Mouse (Mus musculus): Measurements from ENCODE around the gene Zc3h7b.
A peak's percentile ranks its signal among the peaks of the same experiment; 100 is the strongest.

The Zc3h7b gene

DNA sequence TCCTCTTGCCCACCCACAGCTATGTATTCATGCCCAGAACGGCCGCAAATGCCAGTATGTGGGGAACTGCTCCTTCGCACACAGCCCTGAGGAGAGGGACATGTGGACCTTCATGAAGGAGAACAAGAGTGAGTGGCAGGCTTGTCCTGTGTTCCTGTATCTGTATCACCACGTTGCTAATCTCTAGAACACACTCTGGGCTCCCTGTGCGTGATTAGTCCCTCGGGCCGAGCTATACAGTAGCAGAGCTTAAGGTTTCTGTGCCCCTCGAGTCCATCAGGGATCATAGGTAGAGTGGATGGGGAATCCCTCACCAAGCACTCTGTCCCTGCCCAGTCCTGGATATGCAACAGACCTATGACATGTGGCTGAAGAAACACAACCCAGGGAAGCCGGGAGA is 47.6 kb downstream of the Zc3h7b start:
- no peak for DNase-seq (ENCODE audit: low spot score)

DNA sequence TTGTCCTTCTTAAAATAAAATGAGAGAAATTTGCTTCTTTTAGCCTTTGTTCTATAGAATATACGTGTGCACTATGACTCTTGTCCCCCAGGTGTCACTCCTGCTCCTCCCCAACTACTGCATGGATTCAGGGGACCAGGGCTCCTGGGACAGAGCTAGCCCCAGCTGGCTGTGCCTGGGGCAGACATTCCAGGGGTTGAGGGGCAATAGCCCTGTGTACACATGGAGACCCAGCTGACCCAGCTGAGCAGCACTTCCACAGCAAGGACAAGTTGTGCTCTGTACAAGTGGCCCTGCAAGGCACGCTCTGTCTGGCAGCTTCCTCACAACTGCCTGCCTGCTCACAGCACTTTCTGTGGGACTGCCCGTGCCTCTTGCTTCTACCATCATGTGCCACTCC is 51.4 kb downstream of the Zc3h7b start:
- no peak for DNase-seq (ENCODE audit: low spot score)

DNA sequence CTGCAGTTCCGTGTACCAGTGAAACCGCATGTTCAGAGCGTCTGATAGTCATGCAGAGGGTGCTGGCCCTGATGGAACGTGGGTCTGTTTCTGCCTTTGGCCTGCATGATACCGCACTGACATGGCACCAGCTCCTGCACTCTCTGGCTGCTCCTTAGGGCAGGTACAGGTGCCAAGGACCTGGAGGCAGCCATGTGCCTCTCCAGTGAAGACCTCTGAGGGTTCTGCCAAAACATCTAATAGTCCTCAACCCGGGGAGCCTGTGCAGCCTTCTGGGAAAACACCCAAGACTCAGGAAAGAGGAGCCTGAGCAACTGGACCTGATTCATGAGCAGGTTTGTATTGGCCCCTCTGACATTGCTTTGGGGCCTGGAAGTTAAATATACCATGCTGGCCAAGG is 53.0 kb downstream of the Zc3h7b start:
- DNase-seq (ENCODE audit: low spot score) = no peak

DNA sequence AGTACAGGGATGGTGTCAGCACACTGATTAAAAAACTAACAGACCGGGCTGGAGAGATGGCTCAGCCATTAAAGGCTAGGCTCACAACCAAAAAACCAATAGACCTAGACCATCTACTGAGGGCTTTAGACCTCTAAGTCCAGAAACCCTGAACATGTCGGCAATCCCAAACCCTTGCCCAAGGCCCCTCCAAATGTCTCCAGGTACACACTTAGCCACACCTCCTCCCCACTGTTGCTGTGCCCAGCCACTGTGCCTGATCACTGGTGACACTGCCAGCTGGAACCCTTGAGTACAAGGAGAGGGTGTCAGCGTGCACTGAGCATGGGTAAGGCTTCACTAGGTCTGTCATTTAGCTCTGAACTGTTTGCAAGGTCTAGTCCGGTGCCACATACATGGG is 53.6 kb downstream of the Zc3h7b start:
- DNase-seq (ENCODE audit: low spot score) = no peak

DNA sequence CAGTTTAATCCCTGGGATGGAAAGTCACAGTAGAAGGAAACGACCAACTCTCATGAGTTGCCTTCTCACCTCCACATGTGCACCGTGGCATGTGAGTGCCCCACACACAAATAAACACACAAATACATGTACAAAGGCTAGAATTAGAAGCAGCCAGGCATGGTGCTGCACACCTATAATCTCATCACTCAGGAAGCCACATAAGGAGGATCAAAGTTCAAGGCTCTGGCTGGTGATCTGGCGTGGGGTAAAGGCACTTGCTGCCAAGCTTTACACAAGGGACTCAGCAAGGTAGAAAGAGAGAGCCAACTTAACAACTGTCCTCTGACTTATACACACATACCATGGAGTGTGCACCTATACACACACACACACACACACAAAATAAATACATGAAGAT is 55.5 kb downstream of the Zc3h7b start:
- DNase-seq (ENCODE audit: low spot score) = no peak

DNA sequence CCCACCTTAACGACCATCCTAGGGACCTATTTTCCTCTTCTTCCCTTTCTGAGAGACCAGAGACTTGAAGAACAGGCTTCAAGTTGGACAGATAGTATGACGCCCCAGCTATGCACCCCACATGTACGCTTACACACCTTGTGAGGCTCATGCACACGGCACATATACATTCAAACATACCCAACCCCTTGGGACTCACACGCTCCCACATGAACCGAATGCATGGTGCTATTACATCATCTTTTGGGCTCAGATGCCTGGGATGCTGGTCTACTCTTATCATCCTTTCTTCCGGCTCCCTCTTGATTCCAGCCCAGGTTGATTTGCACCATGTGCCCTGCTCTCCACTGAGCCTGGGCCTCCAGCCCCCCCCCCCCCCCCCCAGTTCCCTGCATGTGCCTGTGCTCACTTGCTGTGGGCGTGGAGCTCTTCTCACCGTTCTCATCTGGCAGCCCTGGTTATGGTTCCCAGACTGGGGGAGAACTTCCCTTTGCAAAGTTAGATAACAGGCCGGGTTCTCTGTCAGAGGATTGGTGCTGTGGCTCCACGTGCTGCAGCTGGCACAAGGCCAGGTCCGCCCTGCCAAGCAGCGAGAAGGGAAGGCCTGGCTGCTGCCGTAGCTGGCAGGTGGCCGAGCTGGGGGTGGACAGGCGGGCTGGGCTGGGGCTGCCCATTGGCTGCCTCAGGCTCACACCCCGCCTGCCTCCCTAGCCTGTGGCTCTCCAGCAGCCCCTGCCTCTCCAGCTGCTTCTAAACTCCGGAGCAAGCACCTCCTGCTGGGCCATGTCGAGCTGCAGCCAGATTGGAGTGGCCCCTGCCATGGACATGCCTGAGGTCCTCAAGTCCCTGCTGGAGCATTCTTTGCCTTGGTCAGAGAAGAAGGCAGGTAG is 57.4 kb downstream of the Zc3h7b start, which contains the start of gene Tef:
Gene Tef (plus strand): TSS at position 421 of the 890 bp plus-strand sequence.
- peak; percentile 100 for DNase-seq (ENCODE audit: low spot score)

DNA sequence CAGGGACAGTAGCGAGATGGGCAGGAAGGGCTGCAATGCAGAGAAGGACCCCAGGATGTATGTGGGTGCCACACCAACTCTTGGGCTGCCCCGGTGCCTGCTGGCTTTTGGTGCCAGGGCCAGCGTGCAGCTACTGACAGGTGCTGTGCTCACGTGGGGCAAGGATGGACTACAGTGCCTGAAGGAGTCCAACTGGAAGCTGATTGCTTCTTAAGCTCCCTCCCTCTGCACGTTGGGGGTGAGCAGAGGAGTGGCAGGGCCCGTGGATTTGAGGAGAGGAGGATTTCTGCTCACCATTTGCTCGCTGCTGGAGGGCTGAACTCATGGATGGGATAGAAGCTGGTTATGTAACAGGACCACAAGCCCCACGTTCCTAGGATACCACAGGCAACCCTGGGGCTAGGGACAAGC is 58.1 kb downstream of the Zc3h7b start:
- DNase-seq (ENCODE audit: low spot score) = no peak

DNA sequence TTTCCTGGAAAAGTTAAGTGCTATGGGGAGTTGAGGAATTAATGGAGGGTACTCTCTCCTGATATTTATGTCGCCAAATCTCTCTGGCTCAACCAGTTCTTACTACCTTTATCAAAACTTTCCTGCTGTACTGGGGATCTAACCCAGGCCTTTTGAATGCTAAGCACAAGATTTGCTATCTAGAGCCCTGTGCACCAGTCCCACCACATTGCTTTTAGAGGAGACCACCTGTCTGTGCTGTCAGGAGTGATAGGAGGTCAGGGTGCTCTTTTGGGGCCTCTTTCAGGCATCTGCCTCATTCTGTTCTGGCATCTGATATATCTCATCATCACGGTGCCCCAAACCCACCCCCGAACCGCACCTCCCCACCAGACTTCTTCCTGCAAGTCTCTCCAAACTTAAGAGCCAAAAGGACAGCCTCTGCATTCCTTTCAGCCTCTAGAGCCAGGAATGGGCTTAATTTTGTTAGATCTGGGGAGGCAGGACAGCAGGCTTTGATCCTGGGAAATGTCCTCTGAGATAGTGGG is 58.6 kb downstream of the Zc3h7b start:
- no peak for DNase-seq (ENCODE audit: low spot score)

DNA sequence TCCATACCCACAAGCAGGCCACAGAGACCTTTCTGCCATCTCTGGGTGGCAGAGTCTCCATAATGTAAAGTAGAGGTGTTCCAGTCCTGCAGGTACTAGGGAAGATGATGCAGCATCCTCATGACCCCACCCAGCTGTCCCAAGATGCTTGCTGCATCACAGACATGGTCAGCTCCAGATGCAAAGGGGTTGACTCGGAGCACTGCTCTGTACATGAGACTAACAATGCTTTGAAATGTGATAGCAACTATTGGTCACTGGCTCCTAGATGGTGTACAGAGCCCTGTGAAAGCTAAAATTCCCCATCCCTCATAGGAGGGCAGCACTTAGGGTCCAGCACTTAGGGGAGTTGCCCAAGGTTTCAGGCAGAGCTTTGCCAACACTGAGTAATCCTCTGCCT is 59.3 kb downstream of the Zc3h7b start:
- DNase-seq (ENCODE audit: low spot score) = no peak

DNA sequence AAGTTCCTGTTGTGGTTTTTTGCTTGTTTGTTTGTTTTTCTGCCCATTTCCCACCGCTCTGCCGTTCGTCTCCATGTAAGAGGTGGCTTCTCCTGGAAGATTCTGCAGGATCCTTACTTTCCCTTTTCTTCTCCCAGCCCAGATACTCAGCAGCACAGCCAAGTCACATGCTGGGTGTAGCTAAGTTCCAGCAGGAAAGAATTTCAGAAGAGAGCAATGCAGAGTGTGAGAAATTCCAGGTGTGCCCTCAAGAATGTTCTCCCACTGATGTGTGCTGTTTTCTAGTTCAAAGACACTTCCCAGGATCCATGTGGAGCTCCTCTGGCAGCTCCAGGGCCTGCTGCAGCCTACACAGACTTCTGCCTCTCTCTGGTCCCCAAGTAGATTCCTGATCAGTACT is 60.0 kb downstream of the Zc3h7b start:
- DNase-seq (ENCODE audit: low spot score) = no peak

DNA sequence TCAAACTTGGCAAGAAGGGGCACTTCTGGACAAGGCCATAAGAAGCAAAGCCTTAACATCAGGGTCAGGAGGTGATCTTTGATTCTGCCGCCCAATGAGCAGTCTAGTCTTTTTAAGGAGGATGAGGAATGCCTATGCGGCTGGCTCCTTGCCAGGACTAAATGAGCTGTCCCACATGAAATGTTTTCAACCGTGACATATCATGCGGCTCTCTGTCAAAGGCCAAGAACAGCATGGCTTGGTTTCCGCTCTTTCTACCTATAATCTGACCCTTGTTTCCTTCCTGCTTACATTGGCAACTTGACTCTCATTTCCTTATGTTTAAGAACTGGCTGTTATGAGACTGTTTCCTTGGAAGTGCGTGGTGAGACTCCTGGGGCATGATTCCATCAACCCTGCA is 60.8 kb downstream of the Zc3h7b start:
- DNase-seq (ENCODE audit: low spot score) = no peak

DNA sequence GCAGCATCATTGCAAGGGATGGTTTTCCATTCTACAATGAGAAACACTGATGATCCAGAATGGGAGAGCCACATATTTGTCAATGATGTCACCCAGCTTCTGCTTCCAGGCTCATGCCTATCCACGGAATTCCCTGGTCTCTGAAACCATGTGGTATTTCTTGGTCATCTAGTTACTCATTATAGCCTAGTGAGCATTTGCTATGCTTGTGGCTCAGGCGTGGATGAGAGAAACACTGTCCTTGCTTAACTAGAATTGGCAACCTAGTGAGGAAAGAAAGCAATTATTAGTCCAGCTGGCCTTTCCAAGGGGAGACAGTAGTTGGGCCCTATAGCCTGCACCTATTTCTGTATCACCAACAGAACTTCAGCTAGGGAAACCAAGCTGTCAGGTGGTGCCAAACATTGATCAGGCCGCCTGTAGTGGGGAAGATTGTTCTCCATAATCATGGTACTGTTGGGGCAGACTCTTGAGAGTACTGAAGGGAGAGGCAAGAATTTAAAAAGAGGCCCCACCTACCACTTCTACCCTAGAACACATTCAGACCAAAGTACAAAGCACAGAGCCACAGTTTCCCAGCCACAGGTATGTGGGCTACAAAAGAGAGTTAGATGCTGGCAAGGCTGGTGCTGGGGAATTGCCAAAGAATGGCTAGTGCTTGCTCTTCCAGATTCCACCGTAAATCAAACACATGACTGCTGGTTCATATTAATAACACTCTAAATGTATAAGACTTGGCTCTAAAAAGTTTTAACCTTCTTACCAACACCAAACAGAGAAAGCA is 62.0 kb downstream of the Zc3h7b start:
- DNase-seq (ENCODE audit: low spot score) = no peak

DNA sequence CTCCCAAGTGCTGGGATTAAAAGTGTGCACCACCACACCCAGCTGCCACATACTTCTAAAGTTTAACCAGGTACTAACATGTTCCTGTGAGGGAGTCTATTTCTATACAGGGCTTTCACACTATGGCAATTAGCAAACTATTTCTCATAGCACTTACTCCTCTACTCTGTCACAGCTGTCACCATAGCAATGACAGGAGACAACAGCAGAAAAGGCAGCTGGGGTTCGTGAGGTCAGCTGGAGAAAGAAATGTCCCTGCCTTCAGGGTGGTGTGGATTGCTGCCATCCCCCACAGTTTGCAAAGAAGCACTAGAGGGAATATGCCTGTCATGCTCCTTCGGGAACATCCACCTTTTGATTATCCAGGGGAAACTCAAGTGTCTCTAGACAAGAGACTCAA is 63.9 kb downstream of the Zc3h7b start:
- no peak for DNase-seq (ENCODE audit: low spot score)

DNA sequence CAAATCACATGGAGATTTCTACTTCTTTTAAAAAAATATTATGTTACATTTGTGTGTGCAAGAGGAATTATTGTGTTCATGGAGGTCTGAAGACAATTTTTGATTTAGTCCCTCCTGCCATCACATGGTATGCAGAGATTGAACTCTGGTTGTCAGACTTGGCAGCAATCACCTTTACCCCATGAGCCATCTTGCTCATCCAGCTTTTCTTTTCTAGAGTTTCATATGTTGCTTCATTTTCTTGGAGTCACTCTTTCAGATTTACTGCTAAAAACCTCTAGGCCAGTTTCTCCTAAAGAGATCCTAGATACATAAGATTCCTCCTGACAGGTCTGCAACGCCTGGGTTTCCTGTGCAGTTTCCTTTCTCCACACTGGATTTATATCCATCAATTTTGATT is 64.7 kb downstream of the Zc3h7b start:
- no peak for DNase-seq (ENCODE audit: low spot score)

DNA sequence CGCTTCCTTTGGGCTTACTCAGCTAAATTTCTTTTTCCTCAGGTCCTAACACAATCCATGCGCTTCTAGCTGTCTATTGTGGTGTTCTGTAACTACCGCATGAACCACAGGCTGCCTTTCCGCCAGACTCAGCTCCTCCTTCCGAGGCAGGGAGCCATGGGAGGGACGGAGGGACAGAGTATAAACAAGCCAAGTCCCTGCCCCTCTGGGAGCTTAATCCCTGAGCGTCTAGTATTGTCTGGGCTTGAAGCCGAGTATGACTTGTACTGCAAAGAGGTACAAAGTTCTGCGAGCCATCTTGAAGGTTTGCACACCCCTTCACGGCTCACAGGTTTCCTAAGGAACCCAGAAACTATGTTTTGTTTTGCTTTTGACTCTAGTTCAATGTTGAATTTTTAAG is 65.3 kb downstream of the Zc3h7b start:
- DNase-seq (ENCODE audit: low spot score) = peak; percentile 85

DNA sequence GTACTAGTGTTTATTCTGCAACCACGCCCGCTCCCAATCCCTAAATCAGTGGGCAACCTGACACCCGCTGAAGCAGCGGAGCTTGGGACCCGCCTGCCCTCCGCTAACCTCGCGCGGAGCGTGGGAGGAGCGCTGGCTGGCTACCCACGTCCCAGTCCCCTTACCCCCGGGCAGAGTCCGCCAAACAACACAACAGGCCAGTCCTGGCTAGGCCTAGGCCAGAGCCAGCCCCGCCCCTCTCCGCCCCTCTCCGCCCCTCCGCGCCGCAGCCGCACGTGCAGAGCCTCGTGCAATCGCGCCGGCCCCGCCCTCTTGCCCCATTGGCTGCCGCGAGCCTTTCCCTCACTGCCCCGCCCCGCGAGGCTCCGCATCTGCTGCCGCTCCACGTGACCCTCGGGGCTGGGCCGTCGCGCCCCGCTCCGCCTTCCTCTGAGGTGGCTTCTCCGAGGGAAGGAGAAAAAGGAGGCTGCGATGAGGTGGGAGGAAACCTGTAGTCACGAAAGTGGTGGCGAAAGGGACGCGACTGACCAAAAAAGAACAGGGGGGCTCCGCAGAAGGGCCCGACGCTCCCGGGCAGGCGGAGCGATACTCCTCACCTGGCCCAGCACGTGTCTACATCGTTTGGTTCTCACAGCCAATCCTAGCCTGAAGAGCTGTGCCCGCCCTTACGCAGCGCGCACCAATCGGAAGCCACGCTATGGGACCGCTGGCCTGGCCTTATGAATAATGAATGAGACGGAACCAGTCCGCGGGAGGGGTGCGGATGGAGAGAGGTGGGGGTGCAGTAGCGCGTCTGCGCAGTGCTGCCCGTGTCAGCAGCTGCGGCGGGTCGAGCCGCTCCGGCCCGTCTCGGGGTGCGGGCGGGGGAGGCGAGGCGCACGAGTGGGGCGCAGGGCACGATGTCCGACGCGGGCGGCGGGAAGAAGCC is 66.1 kb downstream of the Zc3h7b start:
- DNase-seq (ENCODE audit: low spot score) = peak; percentile 98

DNA sequence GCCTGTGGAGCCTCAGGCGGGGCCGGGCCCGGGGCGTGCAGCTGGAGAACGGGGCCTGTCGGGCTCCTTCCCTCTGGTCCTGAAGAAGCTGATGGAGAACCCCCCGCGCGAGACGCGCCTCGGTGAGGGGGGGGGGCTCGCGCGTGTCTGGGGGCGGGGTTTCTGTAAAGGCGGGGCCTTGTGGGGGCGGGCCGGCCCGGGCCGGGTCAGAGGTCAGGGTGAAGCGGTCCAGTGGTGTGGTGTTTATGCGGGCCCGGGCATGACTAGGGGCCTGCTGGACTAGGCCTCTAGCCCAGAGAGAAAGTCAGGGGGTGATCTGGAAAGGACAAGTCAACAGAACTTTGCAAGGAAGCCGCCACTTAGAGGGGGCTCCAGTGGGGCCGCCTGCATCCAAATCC is 66.7 kb downstream of the Zc3h7b start:
- DNase-seq (ENCODE audit: low spot score) = no peak

DNA sequence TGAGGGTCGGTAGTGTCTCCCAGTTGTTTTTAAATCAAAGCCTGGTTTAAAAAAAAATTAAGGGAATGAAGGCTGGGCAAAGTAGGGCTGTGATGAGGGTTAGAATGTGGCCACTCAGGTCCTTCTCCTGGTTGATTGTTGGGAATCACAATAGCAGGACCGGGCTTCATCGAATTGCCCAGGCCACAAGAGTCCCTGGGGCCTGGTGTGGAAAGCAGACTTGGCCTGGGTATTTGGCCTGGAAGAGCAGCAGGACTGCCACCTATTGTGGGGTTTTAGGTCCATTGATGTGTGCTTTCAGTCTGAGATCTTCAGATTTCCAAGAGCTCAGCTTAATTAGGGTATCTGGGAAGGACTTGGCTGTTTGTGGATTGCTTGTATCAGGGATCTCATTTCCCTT is 67.4 kb downstream of the Zc3h7b start:
- DNase-seq (ENCODE audit: low spot score) = no peak

DNA sequence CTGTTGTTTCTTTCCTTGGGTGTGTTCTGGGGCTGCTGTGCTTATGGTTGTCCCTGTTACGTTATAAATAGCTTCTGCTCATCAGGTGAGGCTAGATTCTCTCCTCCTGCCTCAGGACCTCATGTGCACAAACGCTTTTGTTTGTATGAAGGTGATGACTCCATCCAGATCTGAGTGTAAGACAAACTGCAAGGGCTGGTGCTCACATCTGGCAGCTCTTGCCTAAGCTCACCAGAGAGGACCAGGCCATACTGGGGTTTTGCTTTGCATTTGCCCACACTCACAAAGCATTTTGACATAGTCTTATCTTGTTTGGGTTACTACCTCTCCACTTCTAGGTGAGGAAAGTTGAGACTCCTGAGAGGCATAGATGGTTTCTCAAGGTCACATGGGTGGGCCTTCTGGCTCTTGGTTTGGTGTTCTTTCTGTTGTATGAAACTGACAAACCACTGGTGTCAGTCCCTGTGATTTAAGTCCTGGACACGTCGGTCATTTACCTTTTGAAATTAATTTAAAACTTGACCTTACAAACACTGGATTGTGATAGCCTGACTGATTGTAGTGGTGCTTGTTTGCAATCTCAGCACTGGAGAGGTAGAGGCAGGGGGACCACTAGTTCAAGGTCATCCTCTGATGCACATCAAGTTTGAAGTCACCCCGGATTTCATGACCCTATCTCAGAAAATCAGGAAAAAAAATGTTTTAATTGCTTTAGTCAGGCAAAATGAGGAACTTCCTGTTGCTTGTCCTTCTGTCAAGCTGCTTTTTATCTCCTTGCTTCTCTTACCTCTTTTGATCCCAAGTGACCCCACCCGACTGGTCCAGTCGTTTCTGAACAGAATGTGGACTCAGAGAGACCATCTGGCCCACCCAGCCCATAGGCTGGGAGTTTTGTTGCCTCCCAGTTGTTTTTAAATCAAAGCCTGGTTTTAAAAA is 68.1 kb downstream of the Zc3h7b start:
- DNase-seq (ENCODE audit: low spot score) = no peak

DNA sequence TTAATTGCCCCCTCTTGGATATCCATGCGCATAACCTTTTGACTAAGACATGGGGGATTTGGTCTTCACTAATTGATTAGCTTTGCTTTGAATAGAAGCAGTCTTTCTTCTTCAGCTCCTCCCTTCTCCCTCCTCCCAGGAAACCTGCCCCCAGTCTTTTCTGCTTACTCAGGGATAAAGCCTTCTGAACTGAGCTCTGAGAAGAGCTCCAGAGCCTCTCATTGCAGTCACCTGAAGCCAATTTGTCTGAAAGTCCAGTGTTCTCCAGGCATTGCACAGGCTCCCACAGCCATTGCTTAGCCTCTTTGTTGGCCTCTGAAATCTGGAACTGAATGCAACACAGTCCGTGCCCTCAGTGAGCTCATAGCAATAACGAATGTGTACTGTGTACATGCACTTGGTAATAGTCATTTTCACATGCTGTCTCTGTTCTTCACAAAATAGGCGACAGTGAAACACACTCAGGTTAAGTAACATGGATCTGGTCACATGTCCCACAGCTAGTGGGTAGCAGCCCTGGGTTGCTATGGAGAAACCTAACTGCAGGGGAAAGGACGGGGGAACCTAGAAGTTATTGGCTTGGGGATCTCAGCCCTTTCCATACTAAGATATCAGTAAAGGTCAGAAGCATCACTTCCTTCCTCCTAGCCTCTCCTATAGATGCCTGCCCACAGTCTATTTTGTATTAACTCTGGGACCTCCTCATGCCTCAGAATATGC is 69.3 kb downstream of the Zc3h7b start:
- no peak for DNase-seq (ENCODE audit: low spot score)
